Mouse (Mus musculus): ENCODE data around the gene Clasp1.

Clasp1 gene

GRCm38 (mm10) chr1:118388757-118389453 is at the start of gene Clasp1:
Clasp1 (plus strand) TSS chr1:118389058.
- DNase-seq (ENCODE audit: extremely low read depth, low read depth, low spot score): peak; percentile 85

- no peak for DNase-seq (ENCODE audit: extremely low read depth, low read depth, low spot score)
Measured at GRCm38 (mm10) chr1:118343649-118344435, 45.0 kb upstream of the Clasp1 start.

GRCm38 (mm10) chr1:118349922-118350321 is 38.9 kb upstream of the Clasp1 start:
- no peak for DNase-seq (ENCODE audit: extremely low read depth, low read depth, low spot score)

GRCm38 (mm10) chr1:118359071-118359761 is 29.6 kb upstream of the Clasp1 start:
- DNase-seq (ENCODE audit: extremely low read depth, low read depth, low spot score): no peak

GRCm38 (mm10) chr1:118367970-118368369 is 20.9 kb upstream of the Clasp1 start:
- DNase-seq (ENCODE audit: extremely low read depth, low read depth, low spot score): no peak

- no peak for DNase-seq (ENCODE audit: extremely low read depth, low read depth, low spot score)
Measured at GRCm38 (mm10) chr1:118368721-118369461, 20.0 kb upstream of the Clasp1 start.

GRCm38 (mm10) chr1:118377784-118378183 is 11.1 kb upstream of the Clasp1 start:
- DNase-seq (ENCODE audit: extremely low read depth, low read depth, low spot score): no peak

GRCm38 (mm10) chr1:118380105-118380786 is 8.6 kb upstream of the Clasp1 start:
- peak; percentile 84 for DNase-seq (ENCODE audit: extremely low read depth, low read depth, low spot score)

GRCm38 (mm10) chr1:118388127-118388756 is 616 bp upstream of the Clasp1 start:
- no peak for DNase-seq (ENCODE audit: extremely low read depth, low read depth, low spot score)

- DNase-seq (ENCODE audit: extremely low read depth, low read depth, low spot score): no peak
Measured at GRCm38 (mm10) chr1:118389454-118390265, 802 bp downstream of the Clasp1 start.

- no peak for DNase-seq (ENCODE audit: extremely low read depth, low read depth, low spot score)
Measured at GRCm38 (mm10) chr1:118390266-118390660, 1.4 kb downstream of the Clasp1 start.

GRCm38 (mm10) chr1:118390871-118391387 is 2.1 kb downstream of the Clasp1 start:
- no peak for DNase-seq (ENCODE audit: extremely low read depth, low read depth, low spot score)

GRCm38 (mm10) chr1:118392246-118392645 is 3.4 kb downstream of the Clasp1 start:
- no peak for DNase-seq (ENCODE audit: extremely low read depth, low read depth, low spot score)

GRCm38 (mm10) chr1:118393916-118394315 is 5.1 kb downstream of the Clasp1 start:
- DNase-seq (ENCODE audit: extremely low read depth, low read depth, low spot score): no peak

GRCm38 (mm10) chr1:118397866-118398265 is 9.0 kb downstream of the Clasp1 start:
- DNase-seq (ENCODE audit: extremely low read depth, low read depth, low spot score): no peak

GRCm38 (mm10) chr1:118398567-118398966 is 9.7 kb downstream of the Clasp1 start:
- DNase-seq (ENCODE audit: extremely low read depth, low read depth, low spot score): no peak

- no peak for DNase-seq (ENCODE audit: extremely low read depth, low read depth, low spot score)
Measured at GRCm38 (mm10) chr1:118399625-118400310, 10.9 kb downstream of the Clasp1 start.

- DNase-seq (ENCODE audit: extremely low read depth, low read depth, low spot score): no peak
Measured at GRCm38 (mm10) chr1:118401991-118402390, 13.1 kb downstream of the Clasp1 start.

Data from fat pad, adult 2 months (tissue).